Mouse (Mus musculus): ENCODE measurements at regions not wholly inside any gene's neighbourhood (a gene's known extent, or its start where the extent isn't known, plus 50 kb on each side); places are given as distances from the start of the nearest gene placed in this dataset.
"Not testable (repeated sequence)": the region's sequence is repeated elsewhere in the genome, so short reads cannot be mapped to it uniquely, and the experiment has no call there.

DNA sequence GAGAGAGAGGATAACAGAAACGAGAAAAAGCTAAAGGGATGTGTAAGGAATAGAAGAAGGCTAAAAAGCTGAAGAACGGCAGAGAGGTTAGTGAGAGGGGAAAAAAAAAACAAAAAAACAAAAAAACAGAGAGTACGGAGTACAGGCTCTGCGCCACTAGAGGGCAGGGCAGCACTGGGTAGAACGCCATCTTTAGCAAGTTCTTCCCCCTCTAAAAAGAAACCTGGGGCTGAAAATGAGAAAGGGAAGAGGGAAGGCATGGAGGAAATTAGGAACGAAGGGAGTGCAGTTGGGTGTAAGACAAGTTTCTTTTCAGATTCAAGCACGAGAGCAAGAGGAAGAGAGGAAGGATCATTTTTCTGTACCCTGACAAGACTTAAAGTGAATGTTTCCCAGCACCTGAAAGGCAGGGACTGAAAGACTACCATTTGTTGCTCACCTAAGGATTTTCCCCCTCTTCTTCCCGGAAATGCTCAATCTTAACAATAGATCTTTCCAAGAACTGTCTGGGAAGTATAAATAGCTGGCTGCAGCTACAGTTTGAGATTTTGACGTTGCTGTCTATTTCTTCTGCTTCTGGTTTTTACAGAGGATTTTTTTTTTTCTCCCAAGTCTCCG, 195.6 kb downstream of the Fam198b start:
- peak; percentile 62 to 64 for DNase-seq (ENCODE audit: low spot score in 2 of 2)

DNA sequence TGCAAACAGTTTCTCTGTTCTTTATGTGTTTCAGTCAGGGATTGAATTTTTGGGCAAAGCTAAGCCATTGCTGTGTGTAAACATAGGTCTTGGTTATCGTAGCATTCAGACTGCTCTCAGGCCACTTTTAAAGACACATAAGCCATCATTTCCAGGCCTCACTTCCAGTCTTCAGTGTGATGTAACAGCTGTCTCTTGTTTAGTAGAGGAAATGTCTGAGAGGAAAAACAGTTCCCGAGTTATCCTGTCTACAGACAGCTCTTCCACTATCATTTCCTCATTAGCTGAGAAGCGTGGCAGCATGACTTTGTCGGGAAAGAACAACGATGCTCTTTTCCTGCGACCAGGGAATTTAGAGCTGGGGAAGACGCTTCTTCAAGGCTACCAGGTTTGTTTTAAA, 196.9 kb downstream of the Fam198b start:
- no peak for DNase-seq (ENCODE audit: low spot score in 2 of 2)

DNA sequence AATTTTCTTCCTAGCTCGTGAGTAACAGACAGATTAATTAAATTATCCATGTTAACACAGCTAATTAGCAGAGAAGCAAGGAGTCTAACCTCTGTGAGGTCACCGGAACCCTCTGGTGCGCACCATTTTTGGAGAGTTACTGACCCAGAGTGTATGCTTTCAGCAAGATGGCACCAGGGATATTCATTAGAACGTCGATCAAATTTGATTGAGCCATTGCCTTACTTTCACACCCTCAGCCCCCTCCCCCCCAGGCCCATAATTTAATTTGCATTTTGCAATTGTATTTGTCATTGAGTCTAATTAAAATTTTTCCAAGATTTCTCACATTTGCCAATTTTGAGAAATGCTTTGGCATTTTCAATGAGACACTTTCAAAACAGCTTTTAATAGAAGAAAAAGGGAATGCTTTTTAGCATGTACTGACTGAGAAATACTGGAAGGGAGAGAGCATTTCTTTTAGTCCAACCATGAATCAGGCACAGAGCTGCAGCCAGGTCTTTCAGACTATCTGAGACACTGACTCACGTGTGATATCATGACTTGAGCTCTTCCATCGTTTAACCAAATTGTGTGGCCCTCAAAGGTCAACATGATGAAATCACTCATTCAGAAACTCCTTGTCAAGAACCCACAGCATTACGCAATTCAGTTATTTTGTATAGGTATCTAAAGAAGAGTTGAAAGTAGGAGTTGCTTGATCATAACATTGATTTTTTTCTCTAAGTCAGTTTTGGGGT, 198.6 kb downstream of the Fam198b start:
- DNase-seq (ENCODE audit: low spot score in 2 of 2) = no peak

GRCm38 (mm10) chr3:80084168-80084567, 199.8 kb downstream of the Fam198b start:
- DNase-seq (ENCODE audit: low spot score in 2 of 2) = no peak

DNA sequence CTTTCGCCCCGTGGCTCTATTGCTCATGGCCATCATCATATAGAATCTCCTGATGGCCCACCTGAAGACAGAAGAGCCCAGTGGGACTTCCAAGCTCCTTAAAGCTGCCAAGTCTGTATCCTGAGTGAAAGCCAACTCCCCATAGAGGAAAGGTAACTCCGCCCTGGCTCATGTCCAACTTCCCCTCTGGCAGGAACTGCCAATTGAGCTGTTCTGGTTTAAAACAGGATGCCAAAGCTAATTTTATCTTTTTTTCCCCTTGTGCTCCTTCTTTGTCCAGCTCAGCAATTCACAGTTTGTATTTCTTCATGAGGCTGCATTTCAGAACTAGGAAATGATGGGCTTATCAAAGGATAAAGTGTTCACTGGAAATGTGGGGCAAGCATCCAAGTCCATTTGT, 215.3 kb downstream of the Fam198b start:
- no peak for DNase-seq (ENCODE audit: low spot score in 2 of 2)

DNA sequence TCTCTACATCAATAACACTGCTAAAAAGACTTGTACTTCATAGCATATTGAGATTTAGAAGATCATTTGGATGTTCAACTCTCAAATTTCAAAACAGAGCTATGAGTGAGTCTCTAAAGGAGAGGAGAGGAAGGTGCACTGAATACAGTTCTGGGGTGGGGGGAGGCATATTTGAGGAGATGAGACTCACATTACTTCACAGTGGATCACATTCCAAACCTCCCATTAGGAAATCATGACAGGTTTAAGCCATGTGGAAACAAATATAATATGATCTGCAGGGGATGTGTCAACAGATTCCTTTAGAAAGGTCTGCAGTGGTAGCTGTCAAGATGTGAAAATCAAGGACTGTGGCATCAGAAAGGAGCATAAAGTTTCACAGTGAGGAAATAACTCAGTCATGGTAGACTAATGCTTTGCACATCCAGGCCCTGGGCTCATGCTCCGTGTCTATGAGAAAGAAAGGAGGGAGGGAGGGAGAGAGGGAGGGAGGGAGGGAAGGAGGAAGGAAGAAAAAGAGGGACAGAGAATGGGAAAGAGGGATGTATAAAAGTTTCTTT, 235.9 kb downstream of the Fam198b start:
- no peak for DNase-seq (ENCODE audit: low spot score in 2 of 2)

DNA sequence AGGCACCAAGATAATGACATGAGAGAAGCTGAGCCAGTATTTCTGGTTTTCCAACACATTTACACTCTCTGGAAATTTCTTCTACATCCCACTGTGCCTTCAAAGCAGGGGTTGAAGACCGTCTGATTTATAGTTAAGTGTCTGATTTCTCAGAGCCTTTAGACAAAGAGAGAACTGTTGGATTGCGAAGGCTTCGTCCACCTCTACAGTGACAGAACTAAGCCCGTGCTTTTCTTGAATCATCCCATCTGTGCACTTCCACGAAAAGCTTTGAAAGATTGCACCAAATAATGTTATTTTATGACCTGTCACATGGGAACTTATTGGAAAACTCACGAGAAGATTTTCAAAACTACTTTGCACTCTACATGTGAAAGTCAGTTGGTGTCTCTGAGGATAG, 239.3 kb downstream of the Fam198b start:
- no peak for DNase-seq (ENCODE audit: low spot score in 2 of 2)

DNA sequence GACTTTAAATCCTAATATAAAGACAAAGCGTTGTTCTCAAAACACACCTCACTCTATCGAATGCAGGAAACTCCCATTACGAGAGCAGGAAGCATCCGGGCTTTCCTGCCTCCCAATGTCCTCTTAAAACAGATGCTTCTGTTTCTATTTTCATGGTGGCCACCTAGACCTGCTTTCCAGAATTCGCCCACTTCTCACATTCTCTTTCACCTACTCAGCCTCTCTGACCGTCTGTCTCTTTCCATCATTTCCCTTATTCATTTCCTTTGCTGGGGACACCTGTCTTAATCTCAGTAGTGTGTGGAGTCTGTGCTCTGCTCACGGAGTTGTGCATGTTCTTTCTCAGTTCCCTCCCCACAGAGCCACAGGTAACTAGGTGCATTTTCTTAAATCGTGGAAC, 240.3 kb downstream of the Fam198b start:
- no peak for DNase-seq (ENCODE audit: low spot score in 2 of 2)

DNA sequence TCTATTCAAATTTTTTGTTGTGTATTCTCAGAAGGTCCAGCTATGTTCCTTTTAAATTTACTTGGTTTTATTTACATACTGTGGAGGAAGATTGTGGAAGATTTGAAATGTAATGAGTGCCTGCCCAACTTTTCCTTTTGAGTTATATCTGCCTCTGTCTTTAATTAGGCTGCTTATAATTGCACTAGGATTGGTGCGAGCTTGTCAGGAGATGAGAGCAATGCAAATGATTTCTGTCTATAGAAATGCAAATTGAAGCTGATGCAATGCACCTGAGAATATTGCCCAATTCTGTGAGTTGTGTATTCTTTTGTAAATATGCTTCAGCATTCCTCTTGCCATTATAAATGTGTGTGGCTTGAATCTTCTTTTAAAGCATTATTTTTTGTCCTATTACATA, 257.4 kb downstream of the Fam198b start:
- DNase-seq (ENCODE audit: low spot score in 2 of 2) = no peak

- no peak for DNase-seq (ENCODE audit: low spot score in 2 of 2)
These were observed 276.1 kb downstream of the Fam198b start for GRCm38 (mm10) chr3:80160473-80160872.

- no peak for DNase-seq (ENCODE audit: low spot score in 2 of 2)
These were observed 297.4 kb downstream of the Fam198b start for GRCm38 (mm10) chr3:80181749-80182148.

GRCm38 (mm10) chr3:80182161-80182560, 297.8 kb downstream of the Fam198b start:
- not testable (repeated sequence) for DNase-seq (ENCODE audit: low spot score in 2 of 2)

DNA sequence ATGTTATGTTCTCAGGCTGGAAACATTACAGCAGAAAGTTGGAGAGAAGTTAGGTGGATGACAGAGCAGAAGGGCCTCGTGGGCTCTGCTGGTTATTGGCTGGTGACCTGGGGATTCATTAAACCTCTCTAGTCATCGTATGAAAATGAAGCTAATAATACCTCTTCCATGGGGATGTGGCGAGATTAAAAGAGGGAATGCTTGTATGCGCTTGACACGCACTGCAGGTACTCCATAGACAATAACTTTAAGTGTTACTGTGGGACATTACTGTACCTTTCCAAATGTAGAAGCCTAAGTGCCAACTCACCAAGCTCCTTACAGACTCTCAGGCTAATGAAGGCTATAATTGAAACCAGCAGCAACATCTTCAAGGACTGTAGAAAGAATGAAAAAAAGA, 303.1 kb downstream of the Fam198b start:
- DNase-seq (ENCODE audit: low spot score in 2 of 2) = no peak

DNA sequence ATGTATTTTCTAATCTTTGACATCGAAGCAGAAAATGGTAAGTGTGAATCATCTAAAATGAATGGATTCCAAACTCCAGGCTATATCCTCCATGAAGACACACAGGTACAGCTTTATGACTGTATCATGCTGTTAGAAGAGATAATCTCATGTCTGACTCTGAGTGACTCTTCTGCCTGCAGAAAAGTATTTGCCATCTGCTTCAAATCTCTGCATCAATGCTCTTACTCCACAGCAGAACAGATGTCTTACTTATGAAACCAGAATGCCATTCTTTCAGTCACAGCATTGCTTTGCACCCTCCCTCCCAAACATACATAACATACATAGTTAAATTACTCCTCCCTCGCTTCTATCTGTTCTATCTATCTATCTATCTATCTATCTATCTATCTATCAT, 316.6 kb downstream of the Fam198b start:
- no peak for DNase-seq (ENCODE audit: low spot score in 2 of 2)

DNA sequence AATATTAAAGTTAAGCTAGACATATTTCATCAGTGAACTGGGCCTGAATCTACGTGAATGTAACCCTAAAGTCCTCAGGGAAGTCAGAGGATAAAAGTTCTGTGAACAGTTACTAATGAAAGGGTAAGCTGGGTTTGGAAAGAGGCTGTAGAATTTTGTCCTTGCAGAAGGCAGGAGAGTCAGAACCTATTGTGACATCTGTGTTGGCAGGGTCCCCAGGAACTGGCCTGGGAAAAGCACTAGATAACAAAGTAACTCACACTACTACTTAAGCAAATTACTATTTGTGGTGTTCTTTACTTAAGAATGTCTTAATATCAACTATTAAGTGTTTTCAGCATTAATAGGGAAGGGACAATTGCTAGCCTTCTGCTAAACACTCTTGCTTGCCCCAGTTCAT, 320.5 kb downstream of the Fam198b start:
- DNase-seq (ENCODE audit: low spot score in 2 of 2) = peak in 1 of 2 experiments; percentile 7

DNA sequence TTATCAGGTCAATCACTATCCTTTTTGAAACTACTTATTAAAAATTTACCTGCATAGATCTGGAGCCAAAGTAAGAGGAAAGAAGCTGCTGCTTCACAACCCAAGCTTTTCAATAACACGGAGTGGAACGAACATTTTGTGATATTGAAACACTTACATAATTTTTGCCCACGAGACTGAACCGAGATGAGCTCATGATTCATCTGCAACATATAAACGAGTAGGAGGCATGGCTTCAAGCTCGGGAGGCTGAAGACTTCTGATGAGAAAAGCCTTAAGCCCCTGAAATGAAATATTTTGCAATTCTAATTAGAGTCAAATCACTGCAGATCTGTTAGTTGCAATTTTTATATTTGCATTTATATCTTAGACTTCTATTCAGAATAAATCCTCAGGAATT, 321.0 kb downstream of the Fam198b start:
- no peak for DNase-seq (ENCODE audit: low spot score in 2 of 2)

GRCm38 (mm10) chr3:80207022-80207421, 322.7 kb downstream of the Fam198b start:
- no peak for DNase-seq (ENCODE audit: low spot score in 2 of 2)

DNA sequence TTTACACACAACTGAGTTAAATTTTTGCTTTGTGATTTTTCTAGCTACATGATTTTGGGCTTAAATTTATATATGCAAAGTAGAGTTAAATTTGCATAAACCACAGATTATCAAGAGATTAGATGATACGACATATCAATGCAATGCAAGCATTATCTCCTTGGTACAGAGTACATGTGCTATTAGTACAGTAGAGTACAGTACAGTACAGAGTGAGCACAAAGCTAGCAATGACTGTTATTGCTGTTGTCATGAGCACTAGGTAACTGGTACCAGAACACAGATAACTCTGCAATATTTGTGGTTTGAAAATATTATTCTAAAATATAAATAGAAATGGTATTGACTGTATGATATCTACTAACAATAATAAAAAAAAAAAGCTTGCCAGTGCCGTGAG, 323.7 kb downstream of the Fam198b start:
- no peak for DNase-seq (ENCODE audit: low spot score in 2 of 2)

- DNase-seq (ENCODE audit: low spot score in 2 of 2) = no peak
These were observed 325.3 kb downstream of the Fam198b start for GRCm38 (mm10) chr3:80209596-80209995.

DNA sequence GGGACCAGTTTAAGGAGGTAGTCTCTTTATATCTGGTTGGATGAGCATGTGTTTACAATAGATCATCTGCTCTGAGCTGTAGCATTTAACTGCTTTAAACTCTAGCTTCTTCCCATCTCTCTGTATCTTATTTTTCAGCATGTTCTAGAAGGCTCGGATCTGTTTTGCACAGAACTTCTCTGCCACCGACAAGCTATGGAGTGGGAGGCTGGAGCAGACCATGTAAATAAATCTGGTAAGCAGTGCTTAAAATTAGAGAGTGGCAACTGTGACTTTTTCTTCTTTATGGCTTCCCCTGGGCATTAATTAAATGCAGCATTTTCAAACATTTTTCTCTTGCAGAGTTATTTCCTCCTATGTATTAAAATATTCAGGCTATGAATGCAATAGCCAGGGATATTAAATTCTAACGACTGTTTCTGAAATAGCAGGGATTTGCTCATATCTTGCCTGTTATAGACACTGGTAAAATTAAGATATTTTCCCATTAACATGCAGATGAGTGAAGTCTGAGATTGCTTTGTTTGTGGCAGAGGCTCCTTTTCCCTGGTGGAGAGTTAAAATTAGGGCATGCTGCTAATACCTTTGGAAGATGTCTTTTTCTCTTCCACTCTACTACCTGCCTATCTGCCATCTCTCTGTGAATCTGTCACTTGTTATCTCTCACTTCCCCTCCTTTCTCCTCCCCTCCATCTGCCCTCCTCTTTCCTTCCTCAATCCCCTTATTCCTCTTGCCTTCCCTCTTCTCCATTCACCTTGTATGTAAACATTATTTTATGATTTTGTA, 327.2 kb downstream of the Fam198b start:
- no peak for DNase-seq (ENCODE audit: low spot score in 2 of 2)

DNA sequence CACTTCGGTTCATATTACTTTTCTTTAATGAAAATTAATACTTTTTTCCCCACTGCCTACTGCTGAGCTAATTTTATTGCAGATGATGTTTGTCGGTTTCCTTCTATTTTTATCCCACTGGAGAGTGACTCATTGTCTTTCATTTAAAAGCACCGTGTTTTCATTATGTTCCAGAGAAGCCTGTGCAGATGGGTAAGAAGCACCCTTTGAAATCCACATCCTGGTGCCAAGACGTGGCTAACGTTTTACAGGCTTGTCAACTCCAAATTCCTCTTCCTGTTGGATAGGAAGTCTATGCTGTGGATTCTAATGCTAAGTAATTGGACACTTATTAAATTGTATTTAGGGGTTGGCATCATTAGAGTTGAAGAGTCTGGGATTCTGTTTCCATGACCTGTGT, 364.3 kb downstream of the Fam198b start:
- no peak for DNase-seq (ENCODE audit: low spot score in 2 of 2)

DNA sequence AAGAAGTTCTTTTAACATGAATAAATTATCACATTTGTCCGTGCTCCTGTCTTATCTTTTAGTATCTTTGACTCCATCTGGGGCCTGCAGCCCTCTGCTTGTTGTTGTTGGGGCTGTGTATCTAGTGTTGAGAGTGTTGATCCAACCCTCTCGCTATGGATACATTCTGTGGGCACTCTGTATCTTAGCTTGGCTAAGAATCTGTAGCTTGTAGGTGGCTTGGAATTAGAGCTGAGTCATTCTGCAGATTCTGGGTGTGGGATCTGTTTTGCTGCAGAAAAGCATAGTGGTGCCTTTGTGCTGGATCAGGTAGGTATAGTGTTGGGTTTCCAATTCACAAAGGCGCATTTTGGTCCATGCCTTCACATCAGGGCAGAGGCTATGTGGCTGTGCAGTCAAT, 365.6 kb downstream of the Fam198b start:
- no peak for DNase-seq (ENCODE audit: low spot score in 2 of 2)
